Mouse (Mus musculus): ENCODE data around the gene Slc5a3.

Slc5a3 gene

DNA sequence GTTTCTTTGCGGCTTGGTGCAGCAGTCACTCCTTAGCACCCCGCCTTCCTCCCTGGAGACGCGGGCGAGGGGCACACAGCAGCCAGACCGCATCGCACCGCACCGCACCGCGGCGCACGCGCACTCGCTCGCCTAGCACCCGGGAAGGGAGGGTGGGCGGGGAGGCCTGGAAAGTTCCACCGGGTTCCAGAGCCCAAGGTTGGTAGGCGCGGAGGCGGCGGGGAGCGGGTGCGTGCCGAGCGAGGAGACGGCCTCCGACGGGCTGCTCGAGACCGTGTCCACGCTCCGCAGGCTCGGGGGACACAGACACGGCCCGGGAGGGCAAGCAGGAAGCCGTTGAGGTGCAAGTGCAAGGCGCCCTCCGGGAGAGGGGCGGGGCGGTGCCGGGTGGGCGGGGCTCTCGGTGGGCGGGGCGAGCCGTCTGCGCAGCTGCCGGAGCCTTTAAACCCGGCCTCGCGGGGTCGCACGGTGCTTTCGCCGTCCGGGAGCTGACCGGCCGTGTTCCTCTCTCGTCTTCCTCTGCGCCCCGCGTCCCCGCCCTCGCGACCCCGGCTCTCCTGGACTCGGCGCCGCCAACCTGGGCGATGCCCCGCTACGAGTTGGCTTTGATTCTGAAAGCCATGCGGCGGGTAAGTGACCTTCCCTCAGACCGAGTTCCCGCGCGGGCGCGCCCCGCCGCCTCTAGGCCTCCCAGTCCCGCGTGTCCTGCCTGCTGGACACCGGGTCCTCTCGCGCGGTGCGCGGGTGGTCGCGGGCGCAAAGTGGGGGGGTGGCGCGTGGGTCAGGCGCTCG is at the start of gene Slc5a3, which contains the start of the genes Mrps6 and Gm49711:
Gene Slc5a3, plus strand, starts transcription at position 471 of the 792 bp plus-strand sequence.
Gene Mrps6, plus strand, starts transcription at position 419 of the 792 bp plus-strand sequence.
Gene Gm49711, plus strand, starts transcription at position 465 of the 792 bp plus-strand sequence.
- DNase-seq (ENCODE audit: low spot score), result peak; percentile 90

DNA sequence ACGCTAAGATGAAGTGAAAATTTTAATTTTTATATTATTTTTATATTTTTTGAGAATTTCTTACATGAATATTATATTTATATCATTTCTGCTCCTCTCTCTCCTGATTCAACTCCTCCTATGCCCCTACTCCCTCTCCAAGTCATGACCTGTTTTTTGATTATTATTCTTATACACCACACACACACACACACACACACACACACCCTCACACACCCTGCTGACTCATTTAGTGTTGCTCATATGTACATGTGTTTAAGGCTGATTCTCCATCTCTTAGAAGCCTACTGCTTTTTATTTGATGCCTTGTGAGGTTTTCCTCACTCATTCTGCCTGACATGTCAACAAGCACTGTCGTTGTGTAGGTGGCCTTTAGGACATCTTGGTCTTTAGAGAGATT is 48.5 kb upstream of the Slc5a3 start:
- no peak for DNase-seq (ENCODE audit: low spot score)

DNA sequence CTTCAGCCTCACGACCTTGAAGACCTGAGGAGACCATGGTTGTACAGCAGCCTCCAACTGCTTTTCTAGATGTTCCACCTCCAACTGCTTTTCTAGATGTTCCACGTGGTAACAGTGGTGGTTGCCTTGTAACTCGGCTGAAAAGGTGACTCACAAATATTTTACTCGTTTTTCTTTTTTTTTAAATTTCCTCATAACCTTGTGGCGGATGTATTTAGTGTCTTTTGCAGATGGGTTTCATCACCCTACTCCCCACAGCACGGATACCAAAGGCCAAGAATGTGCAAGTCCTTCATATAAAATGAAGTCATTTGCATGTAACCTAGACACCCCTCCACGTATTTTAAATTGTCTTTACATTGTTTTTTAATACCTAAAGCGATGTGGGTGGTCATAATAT is 41.3 kb upstream of the Slc5a3 start:
- DNase-seq (ENCODE audit: low spot score), result no peak

DNA sequence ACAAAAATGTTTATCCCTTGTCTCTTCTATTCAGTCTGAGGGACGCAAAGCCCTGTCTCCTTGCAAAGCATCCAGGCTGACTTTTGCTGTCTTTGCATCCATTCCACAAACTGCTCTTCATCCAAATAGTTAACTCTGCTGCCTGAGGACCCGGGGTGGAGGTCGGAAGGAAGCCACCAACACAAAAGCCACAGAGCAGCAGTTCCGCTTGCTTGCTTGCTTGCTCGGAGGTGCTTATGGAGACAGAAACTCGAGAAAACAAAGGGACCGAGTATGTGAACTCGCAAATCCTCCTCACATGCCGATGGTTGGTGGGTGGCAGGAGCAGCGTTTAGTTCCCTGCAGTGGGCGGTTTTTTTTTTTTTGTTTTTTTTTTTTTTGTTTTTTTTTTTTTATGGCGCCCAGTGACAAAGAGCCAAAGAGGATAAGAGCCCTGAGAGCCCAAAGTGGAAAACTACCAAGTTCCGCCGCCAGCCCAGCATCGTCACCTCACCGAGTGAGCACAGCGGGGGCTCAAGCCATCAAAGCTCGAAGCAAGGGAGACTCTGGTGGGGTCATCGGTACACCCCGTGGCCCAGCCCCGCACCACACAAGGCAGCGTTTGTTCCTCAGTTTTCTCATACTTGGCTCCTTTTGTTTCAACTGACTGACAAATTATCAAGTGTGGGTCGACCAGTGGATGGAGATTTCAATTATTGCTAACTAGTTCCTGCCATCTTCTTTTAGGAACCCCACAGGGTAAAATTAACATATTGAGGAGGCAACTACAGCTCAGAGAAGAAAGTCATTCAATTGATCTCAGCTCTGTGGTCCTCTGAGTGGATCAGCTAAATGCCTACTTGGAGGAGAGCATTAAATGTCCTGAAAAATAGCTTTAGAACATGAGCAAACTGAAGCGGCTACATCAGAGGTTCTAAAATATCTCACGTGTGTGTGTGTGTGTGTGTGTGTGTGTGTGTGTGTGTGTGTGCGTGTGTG is 38.7 kb upstream of the Slc5a3 start:
- peak; percentile 25 for DNase-seq (ENCODE audit: low spot score)

DNA sequence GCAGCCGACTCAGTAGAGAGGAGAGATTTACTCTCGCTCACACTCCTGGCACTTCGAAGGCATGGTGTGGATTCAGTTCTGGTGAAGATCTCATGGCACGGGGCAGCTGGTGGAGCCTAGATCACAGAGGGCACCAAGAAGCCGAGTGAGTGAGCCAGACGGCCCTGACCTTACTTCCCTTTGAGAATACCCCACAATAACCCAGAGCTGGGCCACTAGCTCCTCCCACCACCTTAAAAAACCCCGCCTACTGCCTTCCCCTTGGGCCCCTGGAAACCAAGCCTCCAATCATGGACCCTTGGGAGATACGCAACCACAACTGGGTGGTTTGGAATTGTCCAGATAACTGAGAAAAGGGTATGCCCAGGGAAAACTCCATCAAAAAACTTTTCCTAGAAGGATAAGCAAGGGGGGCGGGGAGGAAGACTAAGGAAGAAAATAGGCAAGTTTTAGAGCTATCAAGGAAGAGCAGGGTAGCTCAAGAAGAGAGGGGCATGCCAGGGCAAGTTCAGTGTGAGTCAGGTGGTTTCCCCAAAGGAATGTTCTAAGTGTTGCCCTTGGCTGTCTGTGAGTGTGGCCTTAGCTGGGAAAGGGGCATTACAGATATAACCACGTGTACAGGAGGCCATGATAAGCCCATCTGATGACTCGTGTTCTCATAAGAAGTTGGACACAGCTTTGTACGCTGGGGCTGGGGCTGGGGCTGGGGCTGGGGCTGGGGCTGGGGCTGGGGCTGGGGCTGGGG is 36.3 kb upstream of the Slc5a3 start:
- DNase-seq (ENCODE audit: low spot score), result no peak

DNA sequence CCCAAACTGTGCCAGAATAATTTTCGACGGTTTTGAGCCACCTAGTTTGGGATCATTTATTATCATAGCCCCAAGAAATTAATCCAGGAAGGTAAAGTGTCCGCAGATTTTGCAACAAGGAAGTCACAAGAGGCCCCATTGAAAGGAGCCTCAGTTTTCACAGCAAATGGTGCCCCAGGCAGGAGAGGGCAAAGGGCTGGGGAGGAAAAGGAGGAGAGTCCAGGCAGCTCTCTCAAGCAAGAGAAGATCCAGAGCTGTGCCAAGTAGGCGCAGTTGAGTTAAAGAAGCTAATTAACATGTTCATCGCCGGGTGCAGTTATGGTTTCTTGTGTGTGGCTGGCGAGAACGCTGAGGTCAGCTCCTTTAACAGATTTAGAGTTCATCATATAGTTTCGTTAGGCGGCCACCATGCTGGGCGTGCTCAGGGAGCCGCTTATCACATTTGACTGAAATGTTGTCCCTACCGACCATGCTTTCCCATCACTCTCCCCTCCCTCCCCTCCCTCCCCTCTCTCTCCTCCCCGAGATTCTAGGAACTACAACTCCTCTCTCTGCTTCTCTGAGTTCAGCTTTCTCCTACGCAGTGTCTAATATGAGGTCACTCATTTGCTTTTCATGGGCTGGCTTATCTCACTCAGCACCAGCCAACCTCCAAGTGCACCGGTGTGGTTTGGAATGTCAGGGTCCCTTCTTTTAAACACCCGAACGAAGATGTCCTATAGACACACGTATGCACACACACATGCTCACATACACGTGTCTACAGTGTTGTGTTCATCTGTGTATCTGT is 35.4 kb upstream of the Slc5a3 start:
- no peak for DNase-seq (ENCODE audit: low spot score)

- no peak for DNase-seq (ENCODE audit: low spot score)
Measured at GRCm38 (mm10) chr16:92033286-92033685, 24.8 kb upstream of the Slc5a3 start.

GRCm38 (mm10) chr16:92034676-92035075 is 23.4 kb upstream of the Slc5a3 start:
- no peak for DNase-seq (ENCODE audit: low spot score)

GRCm38 (mm10) chr16:92036701-92037100 is 21.4 kb upstream of the Slc5a3 start:
- DNase-seq (ENCODE audit: low spot score), result no peak

DNA sequence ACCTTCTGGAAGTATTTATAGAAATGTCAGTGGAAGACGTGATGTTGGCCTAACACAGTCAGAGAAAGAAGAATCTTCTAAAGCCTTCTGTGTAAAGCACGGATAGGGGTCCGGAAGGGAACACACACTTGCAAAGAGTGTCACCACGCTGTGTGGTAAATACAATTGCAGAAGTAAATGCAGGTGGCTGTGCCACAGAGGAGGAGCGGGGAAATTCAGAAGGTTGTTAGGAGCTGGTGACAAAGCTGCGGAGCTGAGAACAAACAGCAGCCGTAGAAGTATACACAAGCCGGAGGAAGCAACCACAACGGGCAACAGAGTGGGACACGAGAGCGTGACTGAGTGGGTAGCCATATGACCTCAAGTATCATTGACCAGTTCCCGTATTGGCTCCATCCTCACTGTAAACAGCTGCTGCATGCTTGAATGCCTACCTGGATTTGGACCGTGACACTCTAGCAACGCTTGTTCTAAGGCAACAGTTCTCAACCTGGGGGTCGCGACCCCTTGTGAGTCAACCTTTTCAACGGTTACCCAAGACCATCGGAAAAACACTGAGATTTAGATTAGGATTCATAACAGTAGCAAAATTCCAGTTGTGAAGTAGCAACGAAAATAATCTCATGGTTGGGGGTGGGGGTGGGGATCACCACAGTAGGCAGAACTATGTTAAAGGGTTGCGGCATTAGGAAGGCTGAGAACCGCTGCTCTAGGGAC is 20.1 kb upstream of the Slc5a3 start:
- no peak for DNase-seq (ENCODE audit: low spot score)

DNA sequence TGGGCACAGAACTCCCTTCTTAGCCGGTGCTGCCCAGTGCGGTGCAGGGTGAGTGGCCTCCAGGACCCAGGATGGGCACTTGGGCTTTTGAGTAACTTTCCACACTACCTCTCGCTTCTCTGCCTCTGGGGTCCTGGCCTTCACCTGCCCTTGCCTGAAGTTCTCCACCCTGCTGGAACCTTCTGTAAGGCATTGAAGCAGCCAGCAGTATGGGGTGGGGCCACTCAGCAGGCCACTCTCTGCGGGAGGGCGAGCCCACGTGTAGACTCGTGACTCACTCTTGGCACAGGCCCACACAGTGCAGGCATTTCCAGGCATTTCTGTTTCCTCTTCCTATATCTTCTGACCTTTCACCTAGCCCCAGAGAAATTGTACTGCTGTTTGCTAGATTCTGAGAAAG is 18.7 kb upstream of the Slc5a3 start:
- DNase-seq (ENCODE audit: low spot score), result no peak

- DNase-seq (ENCODE audit: low spot score), result no peak
Measured at GRCm38 (mm10) chr16:92039966-92040365, 18.2 kb upstream of the Slc5a3 start.

- DNase-seq (ENCODE audit: low spot score), result no peak
Measured at GRCm38 (mm10) chr16:92051777-92052310, 6.3 kb upstream of the Slc5a3 start.

GRCm38 (mm10) chr16:92052569-92052968 is 5.6 kb upstream of the Slc5a3 start:
- DNase-seq (ENCODE audit: low spot score), result no peak

GRCm38 (mm10) chr16:92056711-92057110 is 1.4 kb upstream of the Slc5a3 start:
- no peak for DNase-seq (ENCODE audit: low spot score)

DNA sequence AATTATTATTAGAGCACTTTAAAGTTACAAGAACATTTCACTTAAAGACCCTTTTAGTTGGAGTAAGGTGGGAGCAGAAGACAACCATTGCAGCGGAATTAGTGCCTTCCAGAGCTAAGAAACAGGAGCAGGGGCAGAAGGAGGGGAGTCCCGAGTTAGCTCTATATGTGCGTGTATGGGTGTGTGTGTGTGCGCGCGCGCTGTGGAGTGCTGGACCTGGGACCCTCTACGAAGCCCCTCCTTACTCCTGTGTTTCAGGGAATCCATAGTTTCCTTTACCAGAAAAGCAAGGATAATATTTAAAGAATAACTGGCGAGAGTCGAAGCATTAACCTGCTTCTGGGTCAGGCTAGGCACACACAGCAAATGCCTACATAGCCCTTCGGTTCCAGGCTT is 668 bp upstream of the Slc5a3 start:
- DNase-seq (ENCODE audit: low spot score), result no peak

GRCm38 (mm10) chr16:92058644-92059620 is 810 bp downstream of the Slc5a3 start:
- no peak for DNase-seq (ENCODE audit: low spot score)

GRCm38 (mm10) chr16:92060213-92060612 is 2.1 kb downstream of the Slc5a3 start:
- no peak for DNase-seq (ENCODE audit: low spot score)

- no peak for DNase-seq (ENCODE audit: low spot score)
Measured at GRCm38 (mm10) chr16:92061586-92061985, 3.5 kb downstream of the Slc5a3 start.
